Mouse (Mus musculus): ENCODE results near the gene Otx1. TPM values are rescaled to one million over a fixed set of nuclear protein-coding genes. Genes with fewer than 3 reads are reported as not detected.

Otx1 gene
- total and polyA plus RNA-seq, 3 experiments = not detected

DNA sequence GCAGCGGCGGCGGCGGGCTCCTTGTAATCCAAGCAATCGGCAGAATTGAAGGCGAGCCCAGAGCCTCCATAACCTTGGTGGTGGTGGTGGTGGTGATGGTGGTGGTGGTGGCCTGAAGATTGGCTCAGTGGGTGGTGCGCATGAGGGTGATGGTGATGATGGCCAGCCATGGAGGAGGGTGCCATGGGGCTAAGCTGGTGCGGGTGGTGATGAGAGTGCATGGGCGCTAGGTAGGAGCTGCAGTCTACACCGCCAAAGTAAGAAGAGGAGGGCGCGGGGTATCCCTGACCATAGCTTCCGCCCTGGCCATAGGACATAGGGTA is 6.4 kb downstream of the Otx1 start:
- Histone ChIP-seq H3K9me3 (replicated peaks; ENCODE audit: low read length) (peaks cover 61% of the 10 kb centered on the region), H3K4me1 (ENCODE audit: control insufficient read depth in 1 of 2, insufficient read depth in 2 of 2) (no peaks in the 10 kb centered on the region), H3K36me3 (replicated peaks in 1 of 2; ENCODE audit: control insufficient read depth in 1 of 2, insufficient read depth in 1 of 2, low read length in 1 of 2) (no peaks in the 10 kb centered on the region), H3K9ac (ENCODE audit: insufficient read depth, low read depth) (no peak overlapping the region), H3K27ac (ENCODE audit: insufficient read depth, low read depth) (no peak overlapping the region), H3K79me2 (replicated peaks; ENCODE audit: control insufficient read depth, extremely low read depth, insufficient read depth, poor library complexity, severe bottlenecking) (no peaks in the 10 kb centered on the region), H3K4me2 (ENCODE audit: insufficient read depth, low read depth, poor library complexity, severe bottlenecking) (no peak overlapping the region), H3K4me3 (replicated peaks in 1 of 3; ENCODE audit: low read depth in 2 of 3, low read length in 2 of 3, poor library complexity in 1 of 3) (no peak overlapping the region), H3K27me3 (replicated peaks) (no peaks in the 10 kb centered on the region)
- dilution Hi-C loops (cut with MboI; ENCODE audit: extremely low pct_ligation_motif_present, extremely low pct_unique_long_range_greater_than_20kb, low sequenced_read_pairs) (no loop called here), in situ Hi-C loops (cut with MboI; ENCODE audit: low pct_ligation_motif_present, low pct_unique_long_range_greater_than_20kb, low sequenced_read_pairs) (no loop called here)
- TF ChIP-seq HCFC1 (IDR thresholded peaks at IDR 0.05; ENCODE audit: low read depth, low read length) (no peak), ZC3H11A (IDR thresholded peaks at IDR 0.05; ENCODE audit: low read depth, low read length) (no peak), SMC3 (IDR thresholded peaks at IDR 0.05; ENCODE audit: low read depth, low read length) (no peak), IRF4 (IDR thresholded peaks at IDR 0.05; ENCODE audit: low read depth, low read length) (no peak), TBP (conservative IDR thresholded peaks at IDR 0.05; ENCODE audit: low read depth, low read length) (no peak), MYC (IDR thresholded peaks at IDR 0.05; ENCODE audit: low read depth, low read length) (no peak), MAFK (IDR thresholded peaks at IDR 0.05; ENCODE audit: insufficient replicate concordance, low read length) (no peak), USF2 (conservative IDR thresholded peaks at IDR 0.05; ENCODE audit: low read depth, low read length) (no peak), ZNF384 (IDR thresholded peaks at IDR 0.05; ENCODE audit: low read depth, low read length) (no peak), CHD1 (IDR thresholded peaks at IDR 0.05; ENCODE audit: low read depth, low read length) (no peak), NRF1 (IDR thresholded peaks at IDR 0.05; ENCODE audit: low read depth, low read length) (no peak), MXI1 (IDR thresholded peaks at IDR 0.05; ENCODE audit: low read depth, low read length) (no peak), UBTF (IDR thresholded peaks at IDR 0.05; ENCODE audit: low read depth, low read length) (no peak)
- DNase-seq (ENCODE audit: extremely low read depth) = no peak

DNA sequence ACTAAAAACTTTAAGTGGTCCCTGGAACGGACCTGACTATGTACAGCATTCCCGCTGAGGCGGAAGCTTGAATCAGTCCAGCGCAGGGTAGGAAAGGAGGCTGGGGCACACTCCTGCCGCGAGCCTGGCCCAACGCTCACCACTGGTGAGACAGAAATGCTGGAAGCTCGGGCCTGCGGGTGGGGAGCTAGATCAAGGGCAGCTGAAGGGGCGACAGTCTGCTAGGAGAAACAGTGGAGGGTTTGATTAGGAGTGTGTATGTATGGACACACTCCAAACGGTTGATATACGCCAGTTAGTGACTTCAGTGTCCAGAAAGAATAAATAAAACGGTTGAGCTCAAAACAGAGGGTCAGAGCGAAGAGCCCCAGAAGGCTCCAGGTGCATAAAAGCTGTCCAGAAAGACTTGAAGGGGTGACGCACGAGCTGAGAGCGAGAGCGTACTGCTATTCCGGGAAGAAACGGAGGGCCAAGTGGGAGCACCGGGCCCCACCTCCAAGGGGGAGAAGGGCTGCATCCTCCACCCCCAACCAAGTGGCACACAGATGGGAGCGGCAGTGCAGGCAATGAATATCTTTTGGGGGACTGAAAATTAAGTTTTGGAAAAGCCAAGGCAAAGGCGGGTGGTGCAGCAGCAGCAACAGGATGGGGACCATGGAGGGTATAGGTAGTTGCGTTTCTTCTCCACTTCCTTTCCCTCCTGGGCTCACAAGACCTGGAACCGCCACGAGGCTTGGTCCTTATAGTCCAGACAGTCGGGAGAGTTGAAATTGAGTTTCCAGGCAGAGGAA is 7.0 kb downstream of the Otx1 start:
- no peaks in the 10 kb centered on the region for H3K36me3 ChIP-seq (replicated peaks in 1 of 2; ENCODE audit: control insufficient read depth in 1 of 2, insufficient read depth in 1 of 2, low read length in 1 of 2)
- TF ChIP-seq NELFE (IDR thresholded peaks at IDR 0.05; ENCODE audit: low read depth, low read length) (no peak), BHLHE40 (IDR thresholded peaks at IDR 0.05; ENCODE audit: low read depth, low read length) (no peak), TBP (conservative IDR thresholded peaks at IDR 0.05; ENCODE audit: low read depth, low read length) (no peak), RCOR1 (conservative IDR thresholded peaks at IDR 0.05; ENCODE audit: low read depth, low read length) (no peak), PAX5 (IDR thresholded peaks at IDR 0.05; ENCODE audit: low read length) (no peak), CTCF (conservative IDR thresholded peaks at IDR 0.05 in 1 of 2, IDR thresholded peaks at IDR 0.05 in 1 of 2; ENCODE audit: low read depth in 2 of 2, low read length in 2 of 2) (no peak), USF1 (IDR thresholded peaks at IDR 0.05; ENCODE audit: low read depth, low read length) (no peak), IRF4 (IDR thresholded peaks at IDR 0.05; ENCODE audit: low read depth, low read length) (no peak), CHD1 (IDR thresholded peaks at IDR 0.05; ENCODE audit: low read depth, low read length) (no peak), ZKSCAN1 (IDR thresholded peaks at IDR 0.05; ENCODE audit: borderline replicate concordance, low read depth, low read length) (no peak)
- H3K9ac ChIP-seq (ENCODE audit: insufficient read depth, low read depth) = no peak overlapping the region
- dilution Hi-C loops (cut with MboI; ENCODE audit: extremely low pct_ligation_motif_present, extremely low pct_unique_long_range_greater_than_20kb, low sequenced_read_pairs) = no loop called here
- H3K9me3 ChIP-seq (replicated peaks; ENCODE audit: low read length) = peaks cover 56% of the 10 kb centered on the region
- in situ Hi-C loops (cut with MboI; ENCODE audit: low pct_ligation_motif_present, low pct_unique_long_range_greater_than_20kb, low sequenced_read_pairs) = no loop called here
- no peak overlapping the region for H3K4me3 ChIP-seq (replicated peaks in 1 of 3; ENCODE audit: low read depth in 2 of 3, low read length in 2 of 3, poor library complexity in 1 of 3)
- H3K27me3 ChIP-seq (replicated peaks) = no peaks in the 10 kb centered on the region
- H3K79me2 ChIP-seq (replicated peaks; ENCODE audit: control insufficient read depth, extremely low read depth, insufficient read depth, poor library complexity, severe bottlenecking) = no peaks in the 10 kb centered on the region
- no peak for DNase-seq (ENCODE audit: extremely low read depth)
- H3K27ac ChIP-seq (ENCODE audit: insufficient read depth, low read depth) = no peak overlapping the region
- no peak overlapping the region for H3K4me2 ChIP-seq (ENCODE audit: insufficient read depth, low read depth, poor library complexity, severe bottlenecking)
- no peaks in the 10 kb centered on the region for H3K4me1 ChIP-seq (ENCODE audit: control insufficient read depth in 1 of 2, insufficient read depth in 2 of 2)
